Mouse (Mus musculus) brain, embryonic 14.5 days (tissue): ENCODE measurements around the gene Gatad2a.

Source experiments
- CTCF ChIP-seq: fragments of 200-500 bp; IDR thresholded peaks from 2 replicates; pipeline ENCODE4 v1.5.1; 2012; ENCODE audit warnings: inconsistent platforms, mild to moderate bottlenecking, moderate library complexity, borderline replicate concordance; ENCODE audit not compliant: insufficient read depth, insufficient read length; ENCODE audit errors: extremely low read depth
- POLR2A ChIP-seq: fragments of 200-500 bp; IDR thresholded peaks from 2 replicates; pipeline ENCODE4 v1.6.1; 2012; ENCODE audit warnings: mild to moderate bottlenecking, inconsistent platforms, borderline replicate concordance; ENCODE audit not compliant: poor library complexity, insufficient read depth, insufficient read length, severe bottlenecking; ENCODE audit errors: extremely low read depth

DNA sequence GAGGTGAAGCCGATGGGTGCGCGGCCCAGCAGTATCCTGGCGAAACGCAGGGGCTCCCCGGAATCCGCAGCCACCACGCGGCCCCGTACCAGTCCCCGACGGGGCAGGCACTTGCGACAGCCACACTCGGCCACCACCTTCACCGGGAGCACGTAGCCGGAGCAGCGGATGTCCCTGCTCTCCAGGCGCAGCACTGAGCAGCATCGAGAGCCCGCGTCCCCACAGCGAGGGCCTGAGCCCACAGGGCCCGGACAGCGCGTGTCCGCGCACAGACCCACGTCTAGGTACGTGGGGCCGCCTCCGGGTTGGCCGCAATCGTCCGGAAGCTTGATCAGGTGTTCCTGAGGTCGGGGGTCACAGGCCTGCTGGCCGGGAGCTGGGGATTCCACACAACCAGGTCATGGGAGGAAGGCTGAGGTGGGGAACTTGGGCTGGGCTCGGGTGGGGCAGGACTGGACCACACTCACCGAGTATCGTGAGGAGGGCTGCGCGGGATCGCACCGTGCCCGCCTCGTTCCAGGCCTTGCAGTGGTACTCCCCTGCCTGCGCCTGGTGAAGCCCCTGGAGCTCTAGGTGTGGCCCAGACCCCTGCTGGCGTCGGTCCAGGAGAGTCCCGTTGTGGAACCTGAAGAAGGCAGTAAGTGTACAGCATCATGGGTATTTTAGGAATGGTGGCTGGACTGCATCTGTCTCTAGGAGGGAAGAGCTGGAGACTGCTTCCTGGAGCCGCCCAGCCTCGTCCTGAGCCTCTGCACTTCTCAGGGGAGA lies 113.2 kb downstream of the Gatad2a start:
- TF ChIP-seq CTCF (no peak), POLR2A (no peak)
